Mouse (Mus musculus) Patski (cell line): Measurements from ENCODE around the gene Agmat. TPM values are rescaled to one million over a fixed set of nuclear protein-coding genes. Genes with fewer than 3 reads are reported as not detected.
"Not testable (repeated sequence)": the region's sequence is repeated elsewhere in the genome, so short reads cannot be mapped to it uniquely, and the experiment has no call there.

Experiments
- ATAC-seq: fragments of 100-300 bp; one replicate; pipeline ENCODE4 v1.8.0; 2021
- CTCF ChIA-PET: fragments of 350-600 bp; sonication (Branson Sonifier 250); formaldehyde crosslinking; loops from one replicate; lab custom pipeline; 2022; ENCODE audit warnings: inconsistent platforms; lab: Charles Lee
- POLR2A ChIA-PET: fragments of 350-600 bp; sonication (Branson Sonifier 250); formaldehyde crosslinking; loops from one replicate; lab custom pipeline; 2022; ENCODE audit warnings: antibody characterized with exemption, inconsistent platforms; lab: Charles Lee
- DNase-seq: peaks from one replicate; pipeline ENCODE4 v3.0.0-alpha.2; 2011; ENCODE audit warnings: low read depth, low spot score
- H3K27me3 ChIP-seq: fragments of 371-371 bp; one replicate; pipeline ENCODE4 v1.5.1; 2021
- CTCF ChIP-seq: fragments of 100-300 bp; IDR thresholded peaks from one replicate; pipeline ENCODE4 v1.5.1; 2021
- in situ Hi-C: fragments of 300-500 bp; cut with MboI; formaldehyde crosslinking; loops from 3 replicates; pipeline ENCODE4 v1.11.1; 2018; ENCODE audit warnings: low pct_unique_long_range_greater_than_20kb, mixed read lengths
- polyA plus RNA-seq: library from polyadenylated mRNA; unstranded; gene quantifications from one replicate; pipeline ENCODE4 v1.2.3, GENCODE M21; 2021

Gene Agmat
- polyA plus RNA-seq, 1 experiment from 2014 or later, result not detected

DNA sequence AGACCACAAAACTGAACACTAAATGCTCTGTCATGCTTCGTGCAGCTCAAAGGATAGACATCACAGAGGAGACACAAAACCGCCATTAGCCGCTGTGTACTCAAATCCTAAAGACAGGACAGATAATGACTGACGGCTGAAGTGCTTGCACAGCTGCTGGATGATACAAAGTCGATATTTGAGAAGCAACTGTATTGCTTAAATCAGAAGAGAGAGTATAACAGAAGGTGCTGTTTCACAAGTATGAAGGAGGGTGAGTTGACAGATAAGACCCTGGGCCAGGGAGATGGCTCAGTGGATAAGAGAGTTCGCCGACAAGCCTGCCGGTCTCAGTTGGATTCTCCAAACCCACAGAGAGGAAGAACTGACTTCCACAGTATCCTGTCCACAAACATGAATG is 25.4 kb downstream of the Agmat start:
- no peak for TF ChIP-seq CTCF
- ChIA-PET CTCF (no interaction called here), POLR2A (no interaction called here)
- no peak for ATAC-seq
- in situ Hi-C loops, result no loop called here
- DNase-seq, result no peak
- no peaks in the 10 kb centered on the region for H3K27me3 ChIP-seq

DNA sequence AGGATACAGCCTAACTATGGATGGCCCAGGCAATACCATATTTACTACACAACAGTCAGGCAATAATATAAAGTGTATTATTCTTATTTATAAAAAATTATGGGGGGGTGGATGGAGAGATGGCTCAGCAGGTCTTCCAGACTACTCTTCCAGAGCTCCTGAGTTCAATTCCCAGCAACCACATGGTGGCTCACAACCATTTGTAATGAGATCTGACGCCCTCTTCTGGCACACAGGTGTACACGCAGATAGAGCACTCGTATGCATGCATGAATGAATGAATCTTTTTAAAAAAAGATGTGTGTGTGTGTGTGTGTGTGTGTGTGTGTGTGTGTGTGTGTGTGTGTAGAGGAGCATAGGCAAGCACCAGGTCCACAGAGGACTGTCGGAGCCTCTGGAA is 26.5 kb downstream of the Agmat start:
- CTCF ChIA-PET, POLR2A ChIA-PET, in situ Hi-C loops, ATAC-seq, DNase-seq, H3K27me3 ChIP-seq: not testable (repeated sequence)

GRCm38 (mm10) chr4:141779828-141780227 is 33.4 kb downstream of the Agmat start:
- CTCF ChIA-PET, result no interaction called here
- H3K27me3 ChIP-seq, result no peaks in the 10 kb centered on the region

DNA sequence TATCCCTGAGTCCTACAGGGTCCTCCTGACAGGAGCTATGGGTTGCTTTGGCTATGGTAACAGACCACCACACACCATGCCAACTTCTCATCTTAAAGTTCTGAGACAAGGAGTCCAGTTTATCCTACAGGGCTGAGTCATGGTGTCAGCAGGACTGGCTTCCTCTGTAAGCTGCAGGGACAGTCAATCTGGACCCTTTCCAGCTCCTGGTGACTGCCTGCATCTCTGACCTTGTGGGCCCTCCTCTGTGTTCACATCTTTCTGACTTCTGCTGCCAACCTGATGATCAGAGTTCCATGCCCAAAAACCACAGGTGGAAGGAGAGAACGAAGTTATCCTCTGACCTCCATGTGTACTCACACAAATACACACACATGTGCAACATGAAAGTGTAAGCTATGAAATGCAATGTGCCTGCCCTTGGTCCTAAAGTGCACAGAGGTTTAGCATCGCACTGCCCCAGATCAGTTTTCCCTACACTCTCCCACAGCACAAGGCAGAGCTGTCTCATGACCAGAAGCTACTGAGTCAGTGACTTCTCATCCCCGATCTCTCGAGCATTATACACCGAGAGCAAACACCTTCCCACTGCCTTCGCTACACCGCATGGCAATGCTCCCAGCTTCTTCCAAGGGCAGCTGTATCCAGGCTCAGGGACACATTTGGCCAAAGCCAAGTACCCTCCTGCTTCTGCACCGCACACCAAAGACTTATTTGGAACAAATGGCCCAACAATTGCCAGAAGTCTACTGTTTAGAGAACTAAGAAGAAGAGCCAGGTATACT is 34.9 kb downstream of the Agmat start:
- ChIA-PET POLR2A (interaction anchor here (0.9 kb wide), 1 partner anchor 15 kb away, joined by 5 read pairs; no protein-coding TSS in a partner anchor), CTCF (interaction anchor here (0.9 kb wide), 1 partner anchor 20 kb away, joined by 3 read pairs; no protein-coding TSS in a partner anchor)
- H3K27me3 ChIP-seq, result no peaks in the 10 kb centered on the region
- ATAC-seq, result no peak
- in situ Hi-C loops, result loop anchor here (10.0 kb wide), 1 partner anchor 167 kb away; the partner anchor contains the start of gene Tmem82
- DNase-seq, result no peak
- no peak for TF ChIP-seq CTCF

More at GRCm38 (mm10) chr4:141779828-141780227, 33.4 kb downstream of the Agmat start:
- POLR2A ChIA-PET, result interaction anchor here (1.2 kb wide), 1 partner anchor 9 kb away, joined by 4 read pairs; no protein-coding TSS in a partner anchor
- in situ Hi-C loops, result loop anchor here (10.0 kb wide), 1 partner anchor 165 kb away; the partner anchor contains the start of gene Tmem82
- no peak for DNase-seq
- no peak for ATAC-seq
- TF ChIP-seq CTCF, result no peak

DNA sequence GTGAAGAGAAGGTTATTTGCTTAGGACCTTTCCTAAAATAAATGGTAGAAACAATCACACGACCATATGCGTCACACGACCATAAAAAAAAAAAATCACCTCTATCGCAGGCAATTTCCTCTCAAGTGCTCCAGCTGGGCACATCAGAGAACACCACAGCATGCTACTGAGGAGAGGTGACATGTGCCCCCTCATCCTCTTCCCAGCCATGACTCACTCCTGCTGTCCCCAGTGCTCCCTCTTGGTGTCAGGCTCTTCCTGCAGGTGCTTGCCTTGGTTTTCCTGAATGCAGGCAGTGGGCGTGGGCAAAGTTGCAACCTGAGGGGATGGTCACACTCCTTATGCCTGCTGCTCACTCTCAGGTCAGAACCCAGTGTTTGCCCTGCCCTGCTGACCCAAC is 38.4 kb downstream of the Agmat start:
- ChIA-PET CTCF (no interaction called here), POLR2A (no interaction called here)
- H3K27me3 ChIP-seq, result no peaks in the 10 kb centered on the region
- DNase-seq (no peak), ATAC-seq (no peak)
- in situ Hi-C loops, result loop anchor here (10.0 kb wide), 1 partner anchor 170 kb away; the partner anchor contains the start of gene Tmem82
- no peak for TF ChIP-seq CTCF

- in situ Hi-C loops, result loop anchor here (10.0 kb wide), 1 partner anchor 171 kb away; the partner anchor contains the start of gene Tmem82
- POLR2A ChIA-PET, result no interaction called here
- DNase-seq, result no peak
- CTCF ChIA-PET, result no interaction called here
- no peak for TF ChIP-seq CTCF
- no peak for ATAC-seq
- H3K27me3 ChIP-seq, result no peaks in the 10 kb centered on the region
Measured at GRCm38 (mm10) chr4:141786141-141786540, 39.7 kb downstream of the Agmat start.

- ChIA-PET POLR2A (no interaction called here), CTCF (no interaction called here)
- in situ Hi-C loops, result loop anchor here (10.0 kb wide), 1 partner anchor 172 kb away; the partner anchor contains the start of gene Tmem82
- no peaks in the 10 kb centered on the region for H3K27me3 ChIP-seq
- no peak for TF ChIP-seq CTCF
- DNase-seq (no peak), ATAC-seq (no peak)
Measured at GRCm38 (mm10) chr4:141787046-141787445, 40.6 kb downstream of the Agmat start.

DNA sequence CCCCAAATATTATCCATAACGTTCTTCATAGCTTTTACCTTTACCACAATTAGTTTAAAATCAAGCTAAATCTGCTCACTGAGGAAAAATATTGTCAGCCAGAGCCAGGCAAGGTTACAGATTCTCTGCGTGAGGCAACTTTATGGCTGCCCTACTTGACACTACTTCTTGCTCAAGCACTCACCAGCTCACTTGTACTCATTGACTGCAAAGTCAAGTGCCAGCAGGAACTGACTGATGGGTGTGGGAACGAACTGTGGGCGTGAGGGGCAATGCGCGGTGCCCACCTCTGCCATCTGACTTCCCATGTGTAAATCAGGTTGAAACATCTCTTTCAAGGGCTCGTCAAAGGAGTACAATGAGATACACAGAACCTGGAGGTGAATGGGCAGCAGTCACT is 41.0 kb downstream of the Agmat start:
- ChIA-PET POLR2A (no interaction called here), CTCF (no interaction called here)
- TF ChIP-seq CTCF, result no peak
- H3K27me3 ChIP-seq, result no peaks in the 10 kb centered on the region
- DNase-seq, result no peak
- no peak for ATAC-seq
- in situ Hi-C loops, result loop anchor here (10.0 kb wide), 1 partner anchor 173 kb away; the partner anchor contains the start of gene Tmem82

DNA sequence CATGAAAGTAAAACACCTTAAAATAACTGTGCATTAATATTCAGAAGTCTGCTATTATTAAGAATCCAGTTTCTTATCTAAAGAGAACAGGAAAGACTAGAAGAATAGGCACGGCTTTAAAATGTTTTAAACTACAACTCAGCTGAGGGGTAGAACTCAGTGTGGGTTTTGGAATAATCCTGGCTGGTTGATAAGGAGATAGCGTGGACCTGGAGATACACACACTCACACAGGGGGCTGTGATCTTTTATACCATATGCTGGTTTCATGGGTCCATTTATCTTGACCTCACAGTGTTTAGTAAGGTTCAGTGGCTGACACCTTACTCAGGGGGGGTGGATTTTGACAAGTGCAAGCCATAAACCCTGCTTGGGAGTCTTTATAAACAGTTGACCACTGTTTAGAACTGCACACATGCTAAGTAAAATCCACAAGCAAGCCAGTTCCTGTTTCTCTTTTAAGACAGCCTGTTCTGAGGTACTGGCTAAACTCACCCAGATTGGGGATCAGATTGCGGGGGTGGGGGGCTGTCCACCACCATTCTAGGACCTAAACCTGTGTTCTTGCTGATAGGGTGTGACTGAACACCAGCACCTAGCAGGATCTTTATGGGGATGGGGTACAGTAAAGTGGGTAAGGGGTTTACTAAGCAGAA is 43.2 kb downstream of the Agmat start:
- in situ Hi-C loops, result loop anchor here (10.0 kb wide), 1 partner anchor 175 kb away; the partner anchor contains the start of gene Tmem82
- ChIA-PET POLR2A (interaction anchor here (1.0 kb wide), 1 partner anchor 9 kb away, joined by 4 read pairs; no protein-coding TSS in a partner anchor), CTCF (no interaction called here)
- no peak for TF ChIP-seq CTCF
- ATAC-seq (no peak), DNase-seq (no peak)
- H3K27me3 ChIP-seq, result no peaks in the 10 kb centered on the region

GRCm38 (mm10) chr4:141790524-141790990 is 44.1 kb downstream of the Agmat start, which contains the start of gene Dnajc16:
Gene Dnajc16 (minus strand): TSS chr4:141790931.
- DNase-seq (peak; percentile 96), ATAC-seq (peak; percentile 84)
- in situ Hi-C loops, result no loop called here
- ChIA-PET POLR2A (interaction anchor here (0.6 kb wide), 1 partner anchor 14 kb away, joined by 3 read pairs; no protein-coding TSS in a partner anchor), CTCF (no interaction called here)
- TF ChIP-seq CTCF, result no peak
- H3K27me3 ChIP-seq, result no peaks in the 10 kb centered on the region
